Mouse (Mus musculus) lung, embryonic 16.5 days (tissue): ENCODE results near the gene Ovca2. TPM values are rescaled to one million over a fixed set of nuclear protein-coding genes. Genes with fewer than 3 reads are reported as not detected.
A peak's percentile ranks its signal among the peaks of the same experiment; 100 is the strongest.

Experiments used
- ATAC-seq: fragments of 200-750 bp; cut with Nextera tagmentation; 2 replicates; pipeline ENCODE4 v1.8.0; 2017; ENCODE audit warnings: low read depth, mild to moderate bottlenecking, moderate library complexity
- H3K27ac ChIP-seq: fragments of 300-500 bp; sonication (generic); 2 replicates; pipeline ENCODE4 v1.5.1; 2014; ENCODE audit warnings: mild to moderate bottlenecking, control low read depth, low read length
- H3K27me3 ChIP-seq: fragments of 300-500 bp; sonication (generic); 2 replicates; pipeline ENCODE4 v1.6.1; 2014; ENCODE audit warnings: low read depth, low read length, mixed read lengths; ENCODE audit not compliant: control insufficient read depth, insufficient read depth
- H3K36me3 ChIP-seq: fragments of 300-500 bp; sonication (generic); 2 replicates; pipeline ENCODE4 v1.6.1; 2014; ENCODE audit warnings: low read length; ENCODE audit not compliant: control insufficient read depth, insufficient read depth
- H3K4me1 ChIP-seq: fragments of 300-500 bp; sonication (generic); replicated peaks from 2 replicates; pipeline ENCODE4 v1.6.1; 2014; ENCODE audit warnings: low read length, mixed read lengths; ENCODE audit not compliant: control insufficient read depth, insufficient read depth
- H3K4me2 ChIP-seq: fragments of 300-500 bp; sonication (generic); 2 replicates; pipeline ENCODE4 v1.6.1; 2014; ENCODE audit warnings: low read depth, low read length, control low read depth
- H3K4me3 ChIP-seq: fragments of 300-500 bp; sonication (generic); 2 replicates; pipeline ENCODE4 v1.5.1; 2014; ENCODE audit warnings: mild to moderate bottlenecking, low read length, control low read depth
- H3K9ac ChIP-seq: fragments of 300-500 bp; sonication (generic); 2 replicates; pipeline ENCODE4 v1.6.1; 2014; ENCODE audit warnings: low read length, control low read depth
- H3K9me3 ChIP-seq: fragments of 300-500 bp; sonication (generic); 2 replicates; pipeline ENCODE4 v1.6.1; 2016; ENCODE audit warnings: low read length; ENCODE audit not compliant: control insufficient read depth
- WGBS: fragments of 180-500 bp; shearing (Covaris S2); extraction: QIAGEN DNeasy Blood & Tissue Kit; methylation state at CpG from one replicate; pipeline ENCODE4 v1.1.7; 2014; 5-methylcytosine and 5-hydroxymethylcytosine counted together
- polyA plus RNA-seq: library from polyadenylated mRNA; unstranded; fragments of >200 nt; fragmentation: Nextera tagmentation; extraction: Ambion mirVana; gene quantifications from 2 replicates; pipeline ENCODE4 v1.2.1, GENCODE M21; 2015

The Ovca2 gene
- polyA plus RNA-seq, 1 experiment from 2014 or later, result 24.0 TPM

- H3K4me1 ChIP-seq, result peaks cover 46% of the 10 kb centered on the region
- no peak overlapping the region for H3K9ac ChIP-seq
- 51% methylated on average over 6 of the region's 6 CpGs for WGBS
- no peak for ATAC-seq
- no peak overlapping the region for H3K4me2 ChIP-seq
- no peak overlapping the region for H3K4me3 ChIP-seq
- H3K9me3 ChIP-seq, result no peaks in the 10 kb centered on the region
- peak overlapping the region; percentile 93; the same call in 1 of the 2 replicates for H3K27ac ChIP-seq
- peaks cover 8% of the 10 kb centered on the region for H3K36me3 ChIP-seq
- H3K27me3 ChIP-seq, result no peaks in the 10 kb centered on the region
Observed at GRCm38 (mm10) chr11:75154053-75154585, 24.5 kb downstream of the Ovca2 start.

- Histone ChIP-seq H3K4me1 (peaks cover 40% of the 10 kb centered on the region), H3K36me3 (peaks cover 8% of the 10 kb centered on the region), H3K27ac (peak overlapping the region; percentile 93), H3K9ac (peak overlapping the region; percentile 35; the same call in 1 of the 2 replicates), H3K27me3 (no peaks in the 10 kb centered on the region), H3K4me3 (no peak overlapping the region), H3K9me3 (no peaks in the 10 kb centered on the region), H3K4me2 (no peak overlapping the region)
- WGBS, result 43% methylated on average over 18 of the region's 18 CpGs
- ATAC-seq, result peak; percentile 80
Observed at GRCm38 (mm10) chr11:75152603-75153557, 25.8 kb downstream of the Ovca2 start.

DNA sequence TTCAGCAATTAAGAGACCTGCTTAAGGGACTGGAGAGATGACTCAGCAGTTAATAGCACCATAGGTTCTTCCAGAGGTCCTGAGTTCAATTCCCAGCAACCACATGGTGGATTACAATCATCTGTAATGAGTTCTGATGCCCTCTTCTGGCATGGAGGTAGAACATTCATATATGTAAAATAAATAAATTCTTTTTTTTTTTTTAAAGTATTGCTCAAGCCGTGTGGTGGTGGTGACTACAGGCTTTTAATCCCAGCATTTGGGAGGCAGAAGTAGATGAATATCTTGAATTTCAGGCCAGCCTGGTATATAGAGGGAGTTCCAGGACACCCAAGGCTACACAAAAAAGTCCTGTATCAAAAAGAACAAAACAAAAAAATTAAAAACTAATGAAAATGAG, 28.3 kb downstream of the Ovca2 start:
- no peak overlapping the region for H3K9ac ChIP-seq
- H3K27me3 ChIP-seq, result no peaks in the 10 kb centered on the region
- no peak overlapping the region for H3K27ac ChIP-seq
- ATAC-seq, result no peak
- H3K4me2 ChIP-seq, result no peak overlapping the region
- 58% methylated on average over 1 of the region's 1 CpGs for WGBS
- H3K36me3 ChIP-seq, result peaks cover 8% of the 10 kb centered on the region
- no peak overlapping the region for H3K4me3 ChIP-seq
- no peaks in the 10 kb centered on the region for H3K9me3 ChIP-seq
- H3K4me1 ChIP-seq, result peaks cover 32% of the 10 kb centered on the region

GRCm38 (mm10) chr11:75148332-75149035, 30.2 kb downstream of the Ovca2 start:
- peaks cover 16% of the 10 kb centered on the region for H3K36me3 ChIP-seq
- peak; percentile 32 for ATAC-seq
- peak overlapping the region; percentile 84 for H3K27ac ChIP-seq
- WGBS, result 72% methylated on average over 11 of the region's 11 CpGs
- no peak overlapping the region for H3K9ac ChIP-seq
- H3K4me1 ChIP-seq, result peaks cover 25% of the 10 kb centered on the region
- H3K27me3 ChIP-seq, result no peaks in the 10 kb centered on the region
- H3K4me3 ChIP-seq, result no peak overlapping the region
- H3K4me2 ChIP-seq, result no peak overlapping the region
- no peaks in the 10 kb centered on the region for H3K9me3 ChIP-seq

DNA sequence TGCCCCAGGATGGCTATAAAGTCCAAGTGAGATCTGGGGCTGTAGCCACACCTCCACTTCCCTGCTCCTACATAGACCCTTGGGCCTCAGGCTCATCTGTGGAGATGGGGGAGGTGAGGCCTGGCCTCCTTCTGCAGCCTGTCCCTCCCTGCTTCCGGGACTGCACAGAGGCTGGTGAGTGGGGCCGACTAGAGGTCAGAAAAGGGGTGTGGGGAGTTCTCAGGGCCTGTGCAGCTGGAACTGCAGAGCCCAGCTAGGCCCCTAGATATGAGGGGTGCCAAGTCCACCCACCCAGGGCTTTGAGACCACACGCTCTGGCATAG, 30.8 kb downstream of the Ovca2 start:
- Histone ChIP-seq H3K4me1 (peaks cover 21% of the 10 kb centered on the region), H3K4me3 (no peak overlapping the region), H3K9ac (peak overlapping the region; percentile 49), H3K4me2 (no peak overlapping the region), H3K9me3 (no peaks in the 10 kb centered on the region), H3K27me3 (no peaks in the 10 kb centered on the region), H3K27ac (peak overlapping the region; percentile 84), H3K36me3 (peaks cover 18% of the 10 kb centered on the region)
- peak; percentile 71 for ATAC-seq
- WGBS, result 34% methylated on average over 3 of the region's 3 CpGs

DNA sequence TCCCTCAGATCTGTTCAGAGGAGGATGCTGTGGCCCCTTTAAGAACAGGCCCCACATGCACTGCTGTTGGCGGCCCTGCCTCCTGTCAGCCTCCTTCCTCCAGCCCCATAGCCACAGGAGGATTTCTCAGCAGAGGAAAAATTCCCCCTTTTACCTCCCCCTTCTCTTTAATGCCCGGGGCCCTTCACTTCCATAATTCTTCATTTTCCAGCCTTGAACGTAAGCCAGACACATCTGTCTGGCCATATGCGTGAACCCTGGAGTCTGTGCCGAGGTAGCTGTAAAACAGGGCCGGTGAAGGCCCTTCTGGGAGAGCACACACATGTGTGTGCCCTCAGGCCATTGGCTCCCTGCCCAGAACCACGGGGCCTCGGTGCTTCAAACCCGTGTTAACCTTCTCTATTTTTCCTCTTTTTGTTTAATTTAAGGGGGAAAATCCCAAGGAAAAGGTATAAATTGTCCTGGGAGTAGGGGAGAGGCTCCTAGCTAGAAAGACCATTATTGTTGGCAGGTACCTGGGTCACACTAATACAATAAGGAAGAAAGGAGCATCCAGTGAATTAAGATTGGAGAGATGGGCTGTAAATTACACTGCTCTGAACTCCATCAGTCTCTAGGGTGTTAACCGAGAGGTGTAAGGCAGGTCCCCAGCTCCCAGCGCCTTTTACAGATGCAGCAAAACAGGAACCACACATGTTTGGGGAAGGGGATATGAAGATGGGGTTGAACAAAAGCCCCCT, 31.4 kb downstream of the Ovca2 start:
- no peak overlapping the region for H3K4me2 ChIP-seq
- WGBS, result 19% methylated on average over 11 of the region's 11 CpGs
- ATAC-seq, result peak; percentile 56
- H3K9me3 ChIP-seq, result no peaks in the 10 kb centered on the region
- peaks cover 17% of the 10 kb centered on the region for H3K4me1 ChIP-seq
- H3K27ac ChIP-seq, result peak overlapping the region; percentile 84
- no peak overlapping the region for H3K4me3 ChIP-seq
- peak overlapping the region; percentile 49 for H3K9ac ChIP-seq
- H3K36me3 ChIP-seq, result peaks cover 18% of the 10 kb centered on the region
- no peaks in the 10 kb centered on the region for H3K27me3 ChIP-seq

- Histone ChIP-seq H3K4me1 (peaks cover 29% of the 10 kb centered on the region), H3K9me3 (no peaks in the 10 kb centered on the region), H3K27ac (no peak overlapping the region), H3K27me3 (no peaks in the 10 kb centered on the region), H3K4me2 (no peak overlapping the region), H3K4me3 (no peak overlapping the region), H3K36me3 (peaks cover 18% of the 10 kb centered on the region), H3K9ac (no peak overlapping the region)
- ATAC-seq, result no peak
- WGBS, result 79% methylated on average over 2 of the region's 2 CpGs
Observed at GRCm38 (mm10) chr11:75145841-75146240, 32.8 kb downstream of the Ovca2 start.

- no peak for ATAC-seq
- Histone ChIP-seq H3K9ac (no peak overlapping the region), H3K27ac (peak overlapping the region; percentile 43; the same call in 1 of the 2 replicates), H3K9me3 (no peaks in the 10 kb centered on the region), H3K4me3 (no peak overlapping the region), H3K36me3 (peaks cover 10% of the 10 kb centered on the region), H3K4me1 (peaks cover 48% of the 10 kb centered on the region), H3K4me2 (no peak overlapping the region), H3K27me3 (no peaks in the 10 kb centered on the region)
- 78% methylated on average over 4 of the region's 4 CpGs for WGBS
Observed at GRCm38 (mm10) chr11:75142749-75143148, 35.9 kb downstream of the Ovca2 start.
